ENCODE assay signal across 8 mouse cellular contexts in the genomic region with DNA sequence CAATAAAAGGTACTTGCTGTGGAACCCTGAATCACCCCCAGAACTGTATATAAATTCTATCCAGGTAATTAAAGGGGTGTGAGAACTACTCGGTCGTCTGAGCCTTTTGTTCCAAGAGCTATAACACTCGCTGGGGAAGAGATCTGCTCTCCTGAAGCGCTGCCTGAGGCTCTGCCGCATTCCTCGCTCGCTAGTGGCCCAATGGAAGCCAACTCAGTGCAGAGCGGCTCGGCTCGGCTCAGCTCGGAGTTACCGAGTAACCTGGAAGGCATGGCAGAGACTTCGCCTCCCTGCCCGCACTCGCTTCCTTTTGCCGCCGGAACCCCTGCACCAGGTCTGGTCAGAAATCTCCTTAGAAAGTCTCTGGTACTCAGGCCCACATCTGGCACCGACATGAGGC. TPM values are rescaled to one million over a fixed set of nuclear protein-coding genes. Genes with fewer than 3 reads are reported as not detected.
DNase-seq lines count a peak whose midpoint lies in the region; ATAC-seq lines count a peak whose summit lies in the region.

No protein-coding gene starts in this region.

- H3K4me2 ChIP-seq in heart, embryonic 14.5 days (ENCODE audit: low read length) = peak overlapping the region; percentile 65
- peak overlapping the region; percentile 39 for H3K4me2 ChIP-seq in limb, embryonic 11.5 days (ENCODE audit: low read depth, severe bottlenecking)
- peak overlapping the region; percentile 22; the same call in 1 of the 2 replicates for H3K4me2 ChIP-seq in neural tube, embryonic 14.5 days (ENCODE audit: low read depth, low read length)

- no peak overlapping the region for H3K27ac ChIP-seq in heart, embryonic 14.5 days (replicated peaks in 1 of 2; ENCODE audit: control insufficient read depth in 1 of 2, insufficient read depth in 1 of 2, low read depth in 2 of 2, low read length in 2 of 2)
- 0 out of 2 replicates have a peak overlapping the region, but pooled peaks have one; percentile 10 for H3K27ac ChIP-seq in limb, embryonic 11.5 days (replicated peaks; ENCODE audit: low read depth, low read length)
- no peak overlapping the region for H3K27ac ChIP-seq in neural tube, embryonic 14.5 days (ENCODE audit: low read depth, low read length)

- no peak for ATAC-seq in heart, embryonic 14.5 days (ENCODE audit: insufficient number of reproducible peaks, insufficient read depth, low FRiP score, low read depth)
- no peak for ATAC-seq in limb, embryonic 11.5 days (ENCODE audit: insufficient number of reproducible peaks, low FRiP score, low TSS enrichment, low read depth)
- ATAC-seq in neural tube, embryonic 14.5 days (ENCODE audit: low read depth) = no peak

- H3K27me3 ChIP-seq in heart, embryonic 14.5 days (ENCODE audit: control insufficient read depth, insufficient read depth, low read length) = no peaks in the 10 kb centered on the region
- H3K27me3 ChIP-seq in limb, embryonic 11.5 days (ENCODE audit: control insufficient read depth, insufficient read depth, low read length) = no peaks in the 10 kb centered on the region
- H3K27me3 ChIP-seq in neural tube, embryonic 14.5 days (ENCODE audit: control insufficient read depth, insufficient read depth, low read length) = no peaks in the 10 kb centered on the region

- H3K4me1 ChIP-seq in heart, embryonic 14.5 days (ENCODE audit: control insufficient read depth in 2 of 2, insufficient read depth in 2 of 2, low read length in 2 of 2) = no peaks in the 10 kb centered on the region; a peak in 1 of 4 replicates
- H3K4me1 ChIP-seq in limb, embryonic 11.5 days (ENCODE audit: control insufficient read depth, insufficient read depth, low read length) = peaks cover 5% of the 10 kb centered on the region; the same call in 1 of the 2 replicates
- no peaks in the 10 kb centered on the region for H3K4me1 ChIP-seq in neural tube, embryonic 14.5 days (ENCODE audit: control insufficient read depth, insufficient read depth, low read length)

- peak overlapping the region; percentile 15 to 27 for H3K4me3 ChIP-seq in heart, embryonic 14.5 days (ENCODE audit: control insufficient read depth in 1 of 2, insufficient read depth in 1 of 2, low read depth in 1 of 2, low read length in 2 of 2)
- no peak overlapping the region for H3K4me3 ChIP-seq in limb, embryonic 11.5 days (ENCODE audit: low read depth, low read length)
- no peak overlapping the region for H3K4me3 ChIP-seq in neural tube, embryonic 14.5 days (ENCODE audit: low read depth, low read length)

- intact Hi-C loops in heart, postnatal 36 days (cut with DNase I) = no loop called here

- H3K36me3 ChIP-seq in heart, embryonic 14.5 days (ENCODE audit: control insufficient read depth, insufficient read depth, low read length) = no peaks in the 10 kb centered on the region
- no peaks in the 10 kb centered on the region for H3K36me3 ChIP-seq in limb, embryonic 11.5 days (ENCODE audit: control insufficient read depth, insufficient read depth, low read length)
- no peaks in the 10 kb centered on the region for H3K36me3 ChIP-seq in neural tube, embryonic 14.5 days (ENCODE audit: control insufficient read depth, insufficient read depth, low read length)

- no peak for DNase-seq in heart, postnatal 36 days
- peak; percentile 40 for DNase-seq in forelimb bud, embryonic 11.5 days (ENCODE audit: low read depth, low spot score)
- DNase-seq in limb, embryonic 11.5 days (ENCODE audit: low spot score) = peak; percentile 75
- DNase-seq in thymus, postnatal 4 days = no peak
- no peak for DNase-seq in cerebellum, postnatal 4 days (ENCODE audit: low spot score in 2 of 2)
- no peak for DNase-seq in adipocyte (ENCODE audit: low spot score)

- 11% methylated on average over 18 of the region's 18 CpGs for WGBS in heart, embryonic 14.5 days
- WGBS in limb, embryonic 11.5 days = 9% methylated on average over 18 of the region's 18 CpGs
- WGBS in neural tube, embryonic 14.5 days = 10% methylated on average over 18 of the region's 18 CpGs

- H3K9ac ChIP-seq in heart, embryonic 14.5 days (ENCODE audit: low read length) = peak overlapping the region; percentile 51
- peak overlapping the region; percentile 51 for H3K9ac ChIP-seq in limb, embryonic 11.5 days (ENCODE audit: low read length)
- H3K9ac ChIP-seq in neural tube, embryonic 14.5 days (replicated peaks; ENCODE audit: low read depth, low read length) = no peak overlapping the region; the same call in 1 of the 2 replicates

- no peaks in the 10 kb centered on the region for H3K9me3 ChIP-seq in heart, embryonic 14.5 days (ENCODE audit: control insufficient read depth, low read length)
- H3K9me3 ChIP-seq in limb, embryonic 11.5 days (ENCODE audit: control insufficient read depth, low read length) = no peaks in the 10 kb centered on the region
- no peaks in the 10 kb centered on the region for H3K9me3 ChIP-seq in neural tube, embryonic 14.5 days (ENCODE audit: control insufficient read depth, low read length)

RNA-seq across cellular contexts. Expression of gene Zfp629, which starts 36.5 kb away (rescaled TPM):
- polyA plus RNA-seq in heart, embryonic 14.5 days (2014; fragmentation: Nextera tagmentation; extraction: Ambion mirVana) = 10.7 and 12.3 TPM in 2 replicates
- 10 to 100 TPM; 18.1 to 22.4 TPM for total RNA-seq in heart, postnatal 36 days (2021)
- polyA plus RNA-seq in limb, embryonic 11.5 days (2014; fragmentation: Nextera tagmentation; extraction: Ambion mirVana) = 28.0 and 31.8 TPM in 2 replicates
- 20.4 and 25.3 TPM in 2 replicates for polyA plus RNA-seq in neural tube, embryonic 14.5 days (2014; fragmentation: Nextera tagmentation; extraction: Ambion mirVana)

RNA-seq across cellular contexts. Expression of gene Bcl7c, which starts 56.7 kb away (rescaled TPM):
- 30.6 and 41.1 TPM in 2 replicates for polyA plus RNA-seq in heart, embryonic 14.5 days (2014; fragmentation: Nextera tagmentation; extraction: Ambion mirVana)
- 10 to 100 TPM; 34.6 to 35.8 TPM for total RNA-seq in heart, postnatal 36 days (2021)
- polyA plus RNA-seq in limb, embryonic 11.5 days (2014; fragmentation: Nextera tagmentation; extraction: Ambion mirVana) = 83.9 and 85.5 TPM in 2 replicates
- 36.0 and 45.7 TPM in 2 replicates for polyA plus RNA-seq in neural tube, embryonic 14.5 days (2014; fragmentation: Nextera tagmentation; extraction: Ambion mirVana)

Comparison
In these comparisons a context has a peak if more than half of its experiments do, and no peak if none do; other contexts are left out.
1. H3K4me3 ChIP-seq: peak in heart, embryonic 14.5 days (2 of 2); none in limb, embryonic 11.5 days (single experiment) and neural tube, embryonic 14.5 days (single experiment).
2. DNase-seq: peak in forelimb bud, embryonic 11.5 days (single experiment) and limb, embryonic 11.5 days (single experiment); none in heart, postnatal 36 days (0 of 2), thymus, postnatal 4 days (single experiment), cerebellum, postnatal 4 days (0 of 2) and adipocyte (single experiment).
3. Peak in every context shown above with its lines, with median percentiles within 50 percentile points of each other: H3K4me2 ChIP-seq.